Mouse (Mus musculus): ENCODE results near the gene Gm16381.
"Not testable (repeated sequence)": the region's sequence is repeated elsewhere in the genome, so short reads cannot be mapped to it uniquely, and the experiment has no call there.

Gm16381 gene

DNA sequence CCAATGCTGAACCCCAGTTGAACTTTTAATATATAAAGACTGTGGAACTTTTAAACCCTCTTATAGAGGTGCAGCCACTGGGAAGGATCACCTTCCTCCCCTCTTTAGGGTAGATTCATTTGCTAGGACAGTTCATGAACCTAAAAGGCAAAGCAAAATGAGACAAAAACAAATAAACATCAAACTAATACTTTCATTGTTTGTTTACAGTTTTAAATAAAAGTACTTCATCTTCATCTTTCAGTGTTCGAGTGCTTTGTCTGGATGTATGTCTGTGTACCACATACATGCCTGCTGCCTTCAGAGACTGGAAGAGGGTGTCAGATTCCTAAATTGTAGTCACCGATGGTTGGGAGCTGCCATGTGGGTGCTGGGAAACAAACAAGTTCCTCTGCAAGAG is at the start of gene Gm16381:
Gene Gm16381 (minus strand): TSS at position 101 of the 400 bp plus-strand sequence.
- in situ Hi-C loops (cut with MboI): not testable (repeated sequence)

DNA sequence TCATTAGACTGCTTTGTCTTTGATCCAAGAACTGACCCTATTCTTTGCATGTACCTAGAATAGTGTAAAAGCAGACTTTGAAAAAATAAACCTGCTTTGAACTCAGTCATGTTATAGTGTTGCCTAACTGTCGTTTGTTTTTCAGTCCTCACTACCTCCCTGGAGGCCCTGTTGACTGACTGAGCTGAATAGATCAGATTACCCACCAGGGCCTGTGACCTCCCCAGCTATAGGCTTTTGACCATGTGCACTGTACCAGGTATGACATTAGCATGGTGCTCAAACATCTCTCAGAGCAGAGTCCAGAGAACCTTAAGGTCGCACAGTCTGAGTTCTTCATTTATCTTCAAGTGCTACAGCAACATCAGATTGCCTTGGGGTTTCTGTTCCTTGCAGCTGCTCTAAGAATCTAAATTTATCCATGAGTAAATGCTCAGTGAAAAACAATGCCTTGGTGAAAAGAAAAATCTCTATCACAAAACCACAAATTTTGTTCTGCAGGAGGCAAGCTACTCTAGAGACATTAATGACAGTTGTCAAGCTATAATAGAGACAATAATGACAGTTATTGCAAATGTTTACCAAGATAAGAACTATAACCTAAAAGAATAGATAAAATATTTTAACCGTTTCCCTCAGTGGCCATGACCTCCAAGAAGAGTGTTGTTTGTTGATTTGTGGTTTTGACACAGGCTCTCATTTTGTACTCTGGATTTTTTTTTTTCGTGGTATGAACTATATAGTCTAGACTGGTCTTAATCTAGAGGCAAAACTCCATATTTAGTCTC is 8.7 kb upstream of the Gm16381 start:
- in situ Hi-C loops (cut with MboI): not testable (repeated sequence)

- in situ Hi-C loops (cut with MboI): not testable (repeated sequence)
Measured at GRCm38 (mm10) chr12:87618569-87618968, 25.9 kb downstream of the Gm16381 start, which contains the start of gene Gm4027. TSS of gene Gm4027 (plus strand) at chr12:87618869.

DNA sequence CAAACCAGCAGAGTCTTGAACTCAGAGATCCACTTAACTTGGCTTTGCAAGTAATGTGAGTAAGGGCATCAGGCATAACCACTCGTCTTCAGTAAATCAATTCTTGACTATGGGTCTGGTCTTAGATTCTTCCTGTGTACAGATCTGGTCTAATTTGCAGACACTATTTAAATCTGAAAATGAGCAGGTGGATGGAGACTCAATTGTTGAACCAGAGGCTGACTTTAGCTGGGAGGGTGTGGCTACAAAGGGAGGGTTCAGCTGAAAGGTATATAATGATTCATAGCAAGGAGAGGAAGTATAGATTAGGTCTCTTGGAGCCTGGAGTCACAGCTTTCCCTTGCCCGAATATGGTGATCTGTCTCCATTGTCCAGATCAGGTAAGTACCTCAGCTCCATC is 42.0 kb downstream of the Gm16381 start, which contains the start of gene Oog1:
Gene Oog1 (plus strand): TSS at position 301 of the 400 bp plus-strand sequence.
- in situ Hi-C loops (cut with MboI): not testable (repeated sequence)

DNA sequence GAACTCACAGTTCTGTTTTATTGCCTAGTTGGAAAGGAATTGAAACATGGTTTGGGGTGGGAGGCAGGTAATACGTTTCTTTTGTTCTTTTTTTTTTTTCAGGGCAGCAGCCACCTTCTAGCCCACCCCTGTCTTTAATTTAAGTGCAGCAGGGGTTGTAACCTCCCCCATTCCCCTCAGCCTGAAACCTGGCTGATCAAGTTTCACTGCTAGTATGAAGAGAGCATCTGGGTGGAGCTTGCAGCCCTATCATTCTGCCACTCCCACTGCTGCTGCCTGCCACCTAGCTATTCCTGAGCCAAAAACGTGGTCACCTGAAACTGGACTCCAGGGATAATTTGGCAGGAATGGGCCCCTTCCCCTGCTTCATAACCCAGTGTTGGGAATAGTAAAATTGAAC is 43.0 kb downstream of the Gm16381 start:
- in situ Hi-C loops (cut with MboI): not testable (repeated sequence)

Data from mature B cell (primary cell).